Mouse (Mus musculus) forebrain, postnatal 0 days (tissue): ENCODE data around the gene Gsdma3. TPM values are rescaled to one million over a fixed set of nuclear protein-coding genes. Genes with fewer than 3 reads are reported as not detected.
"Not testable (repeated sequence)": the region's sequence is repeated elsewhere in the genome, so short reads cannot be mapped to it uniquely, and the experiment has no call there.

Experiments used
- ATAC-seq: fragments of 200-750 bp; cut with Nextera tagmentation; 2 replicates; pipeline ENCODE4 v1.8.0; 2017; ENCODE audit warnings: mild to moderate bottlenecking, moderate library complexity
- DNase-seq: peaks from one replicate; pipeline ENCODE4 v3.0.0-alpha.2; 2015
- H3K27ac ChIP-seq: fragments of 300-500 bp; sonication (generic); 2 replicates; pipeline ENCODE4 v1.5.1; 2014; ENCODE audit warnings: low read depth, mild to moderate bottlenecking, antibody characterized with exemption, low read length, moderate library complexity, mixed read lengths
- H3K27me3 ChIP-seq: fragments of 300-500 bp; sonication (generic); 2 replicates; pipeline ENCODE4 v1.6.1; 2014; ENCODE audit warnings: mild to moderate bottlenecking, low read length, mixed read lengths; ENCODE audit not compliant: insufficient read depth
- H3K36me3 ChIP-seq: fragments of 300-500 bp; sonication (generic); 2 replicates; pipeline ENCODE4 v1.6.1; 2014; ENCODE audit warnings: mild to moderate bottlenecking, moderate library complexity; ENCODE audit not compliant: insufficient read depth
- H3K4me1 ChIP-seq: fragments of 300-500 bp; sonication (generic); 2 replicates; pipeline ENCODE4 v1.6.1; 2014; ENCODE audit warnings: antibody characterized with exemption; ENCODE audit not compliant: insufficient read depth
- H3K4me2 ChIP-seq: fragments of 300-500 bp; sonication (generic); 2 replicates; pipeline ENCODE4 v1.6.1; 2014; ENCODE audit warnings: low read depth, mild to moderate bottlenecking, moderate library complexity
- H3K4me3 ChIP-seq: fragments of 300-500 bp; sonication (generic); 2 replicates; pipeline ENCODE4 v1.5.1; 2014; ENCODE audit warnings: low read depth, low read length, mixed read lengths
- H3K9ac ChIP-seq: fragments of 300-500 bp; sonication (generic); 2 replicates; pipeline ENCODE4 v1.6.1; 2014; ENCODE audit warnings: mild to moderate bottlenecking
- H3K9me3 ChIP-seq: fragments of 300-500 bp; sonication (generic); 2 replicates; pipeline ENCODE4 v1.6.1; 2016; ENCODE audit warnings: low read length
- CTCF ChIP-seq: sonication (generic); IDR thresholded peaks from 2 replicates; pipeline ENCODE4 v1.5.1; 2016; ENCODE audit warnings: antibody characterized with exemption, control low read depth, low read depth
- WGBS: fragments of 180-500 bp; shearing (Covaris S2); extraction: QIAGEN DNeasy Blood & Tissue Kit; methylation state at CpG from one replicate; pipeline ENCODE4 v1.1.7; 2014; 5-methylcytosine and 5-hydroxymethylcytosine counted together
- polyA plus RNA-seq: library from polyadenylated mRNA; unstranded; fragments of >200 nt; fragmentation: Nextera tagmentation; extraction: Ambion mirVana; gene quantifications from 2 replicates; pipeline ENCODE4 v1.2.1, GENCODE M21; 2015
- total RNA-seq: library from RNA; depleted of rRNA; stranded (reverse); fragments of >200 nt; gene quantifications from 2 replicates; pipeline ENCODE4 v1.2.3, GENCODE M21; 2014

Gene Gsdma3
- total and polyA plus RNA-seq, 2 experiments from 2014 or later, result not detected

- H3K9ac ChIP-seq, result no peak overlapping the region
These were observed 42.8 kb downstream of the Gsdma3 start for GRCm38 (mm10) chr11:98668984-98669383.

GRCm38 (mm10) chr11:98671284-98671815, 45.2 kb downstream of the Gsdma3 start:
- Histone ChIP-seq H3K27me3 (no peaks in the 10 kb centered on the region), H3K9ac (no peak overlapping the region), H3K36me3 (no peaks in the 10 kb centered on the region), H3K27ac (no peak overlapping the region), H3K4me2 (no peak overlapping the region), H3K4me1 (no peaks in the 10 kb centered on the region), H3K4me3 (no peak overlapping the region), H3K9me3 (no peaks in the 10 kb centered on the region)
- TF ChIP-seq CTCF, result no peak
- WGBS, result 83% methylated on average over 3 of the region's 3 CpGs
- DNase-seq (no peak), ATAC-seq (no peak)

More at GRCm38 (mm10) chr11:98668984-98669383, 42.8 kb downstream of the Gsdma3 start:
- Histone ChIP-seq H3K9me3 (no peaks in the 10 kb centered on the region), H3K4me3 (no peak overlapping the region), H3K4me2 (no peak overlapping the region), H3K36me3 (no peaks in the 10 kb centered on the region), H3K27ac (no peak overlapping the region), H3K4me1 (no peaks in the 10 kb centered on the region), H3K27me3 (no peaks in the 10 kb centered on the region)
- WGBS, result 68% methylated on average over 2 of the region's 2 CpGs
- TF ChIP-seq CTCF, result no peak
- DNase-seq, result no peak
- no peak for ATAC-seq

GRCm38 (mm10) chr11:98671857-98672256, 45.7 kb downstream of the Gsdma3 start:
- ATAC-seq (no peak), DNase-seq (no peak)
- WGBS, result 62% methylated on average over 5 of the region's 5 CpGs
- no peak overlapping the region for H3K4me2 ChIP-seq
- no peak for TF ChIP-seq CTCF
- H3K27me3 ChIP-seq, result no peaks in the 10 kb centered on the region
- H3K4me1 ChIP-seq, result no peaks in the 10 kb centered on the region
- no peak overlapping the region for H3K27ac ChIP-seq
- H3K4me3 ChIP-seq, result no peak overlapping the region
- H3K9me3 ChIP-seq, result no peaks in the 10 kb centered on the region
- H3K36me3 ChIP-seq, result no peaks in the 10 kb centered on the region
- no peak overlapping the region for H3K9ac ChIP-seq

DNA sequence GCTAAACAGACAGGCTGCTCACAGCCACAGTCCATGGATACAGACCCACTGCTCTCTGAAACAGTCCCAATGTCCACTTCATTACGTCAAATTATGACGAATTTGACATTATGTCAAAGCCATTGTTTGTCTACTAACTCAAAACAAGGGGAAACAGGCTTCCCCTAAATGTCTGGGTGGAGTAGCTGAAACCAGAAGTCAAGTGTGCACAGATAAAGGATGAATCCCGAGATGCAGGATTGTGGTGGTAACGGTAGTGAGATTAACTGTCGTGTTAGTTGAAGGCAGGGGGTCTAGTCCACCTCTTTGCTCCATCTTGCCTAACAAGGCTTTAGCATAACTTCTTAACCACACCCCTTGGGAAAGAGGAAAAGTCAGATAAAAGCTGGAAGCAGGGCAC, 46.3 kb downstream of the Gsdma3 start:
- no peak for TF ChIP-seq CTCF
- ATAC-seq (no peak), DNase-seq (no peak)
- Histone ChIP-seq H3K27me3 (no peaks in the 10 kb centered on the region), H3K4me2 (no peak overlapping the region), H3K4me1 (no peaks in the 10 kb centered on the region), H3K9me3 (no peaks in the 10 kb centered on the region), H3K36me3 (no peaks in the 10 kb centered on the region), H3K4me3 (no peak overlapping the region), H3K9ac (no peak overlapping the region), H3K27ac (no peak overlapping the region)
- 90% methylated on average over 5 of the region's 5 CpGs for WGBS

- H3K27me3 ChIP-seq, H3K4me1 ChIP-seq, H3K4me2 ChIP-seq, H3K9me3 ChIP-seq, H3K9ac ChIP-seq, H3K36me3 ChIP-seq, H3K4me3 ChIP-seq, H3K27ac ChIP-seq: not testable (repeated sequence)
- WGBS, result 9% methylated on average over 6 of the region's 7 CpGs
- DNase-seq (peak; percentile 62), ATAC-seq (peak; percentile 56)
- TF ChIP-seq CTCF, result peak; percentile 75
These were observed 47.0 kb downstream of the Gsdma3 start for GRCm38 (mm10) chr11:98673136-98673535.

GRCm38 (mm10) chr11:98675829-98676363, 49.7 kb downstream of the Gsdma3 start:
- Histone ChIP-seq H3K4me2 (no peak overlapping the region), H3K27me3 (no peaks in the 10 kb centered on the region), H3K9me3 (no peaks in the 10 kb centered on the region), H3K9ac (no peak overlapping the region), H3K36me3 (no peaks in the 10 kb centered on the region), H3K4me3 (no peak overlapping the region), H3K4me1 (no peaks in the 10 kb centered on the region), H3K27ac (no peak overlapping the region)
- TF ChIP-seq CTCF, result no peak
- WGBS, result 61% methylated on average over 7 of the region's 7 CpGs
- ATAC-seq (no peak), DNase-seq (no peak)

DNA sequence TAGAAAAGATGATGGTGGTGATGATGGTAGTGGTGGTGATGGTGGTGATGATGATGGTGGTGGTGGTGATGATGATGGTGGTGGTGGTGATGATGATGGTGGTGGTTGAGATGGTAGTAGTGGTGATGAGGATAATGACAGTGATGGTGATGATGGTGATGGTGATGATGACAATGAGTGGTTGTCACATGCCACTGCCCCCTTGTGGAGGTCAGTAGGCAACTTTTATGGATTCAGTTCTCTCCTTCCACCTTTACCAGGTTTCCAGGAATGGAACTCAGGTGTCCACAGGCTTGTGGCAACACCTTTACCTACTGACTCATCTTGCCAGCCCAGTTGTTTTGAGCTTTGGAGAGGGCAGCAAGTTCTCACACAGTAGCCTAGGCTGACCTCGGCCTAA, 53.9 kb downstream of the Gsdma3 start:
- ATAC-seq (no peak), DNase-seq (no peak)
- TF ChIP-seq CTCF, result no peak
- Histone ChIP-seq H3K4me1 (peaks cover 7% of the 10 kb centered on the region; the same call in 1 of the 2 replicates), H3K36me3 (no peaks in the 10 kb centered on the region), H3K27ac (no peak overlapping the region), H3K4me3 (no peak overlapping the region), H3K27me3 (no peaks in the 10 kb centered on the region), H3K9ac (no peak overlapping the region), H3K9me3 (no peaks in the 10 kb centered on the region), H3K4me2 (no peak overlapping the region)
- 96% methylated on average over 1 of the region's 1 CpGs for WGBS

- H3K4me2 ChIP-seq, H3K9me3 ChIP-seq, ATAC-seq, H3K27ac ChIP-seq, H3K9ac ChIP-seq, H3K4me1 ChIP-seq, H3K27me3 ChIP-seq, DNase-seq, H3K4me3 ChIP-seq, H3K36me3 ChIP-seq: not testable (repeated sequence)
- WGBS, result 89% methylated on average over 4 of the region's 4 CpGs
These were observed 54.4 kb downstream of the Gsdma3 start for GRCm38 (mm10) chr11:98680595-98680994.
